In the genomic region with DNA sequence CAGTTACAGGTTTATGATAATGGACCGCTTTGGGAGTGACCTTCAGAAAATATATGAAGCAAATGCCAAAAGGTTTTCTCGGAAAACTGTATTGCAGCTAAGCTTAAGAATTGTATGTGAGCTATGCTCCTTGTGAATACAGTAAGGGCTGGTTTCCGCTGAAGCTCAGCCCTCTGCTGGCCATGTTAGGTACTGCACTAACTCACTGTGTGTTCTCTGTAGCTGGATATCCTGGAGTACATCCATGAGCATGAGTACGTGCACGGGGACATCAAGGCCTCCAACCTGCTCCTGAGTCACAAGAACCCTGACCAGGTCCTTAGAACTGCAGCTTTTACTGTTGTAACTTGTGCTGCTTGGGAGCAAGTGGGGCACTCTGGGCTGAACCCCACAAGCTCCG, we compare ENCODE assay signal across 9 mouse cellular contexts. TPM values are rescaled to one million over a fixed set of nuclear protein-coding genes. Genes with fewer than 3 reads are reported as not detected.
DNase-seq lines count a peak whose midpoint lies in the region; ATAC-seq and TF ChIP-seq lines count a peak whose summit lies in the region.
"Had no signal": no experiment of that assay in that cellular context is flagged by ENCODE, and none has a peak within 500 bp of the region (broad histone marks: within the 10 kb centered on the region; RNA-seq: fewer than 3 reads in every experiment).

No protein-coding gene starts in this region.

- TF ChIP-seq CTCF in G1E (IDR thresholded peaks at IDR 0.05; ENCODE audit: low read depth, low read length) = peak; percentile 100

- peak; percentile 80 for ATAC-seq in G1E (ENCODE audit: extremely low read depth, insufficient number of reproducible peaks, low FRiP score, poor library complexity, severe bottlenecking)

- intact Hi-C loops in heart, postnatal 25 days (cut with DNase I) = loop anchor here (1.0 to 5.0 kb wide), 3 partner anchors 43 to 201 kb away; a partner anchor contains a TSS

- DNase-seq in G1E (ENCODE audit: low spot score) = peak; percentile 63
- DNase-seq in brain, embryonic 18.5 days (ENCODE audit: low read depth, low spot score) = peak; percentile 55
- peak; percentile 75 for DNase-seq in forebrain, embryonic 10.5 days (ENCODE audit: extremely low spot score, low spot score)
- DNase-seq in heart, postnatal 25 days (ENCODE audit: low spot score) = peak; percentile 10
- DNase-seq in layer of hippocampus, postnatal 10 days (ENCODE audit: low spot score in 2 of 2) = peak; percentile 92 to 94
- DNase-seq in lung, postnatal 10 days = peak; percentile 87
- peak; percentile 81 for DNase-seq in retina, postnatal 1 day
- DNase-seq in thymus, postnatal 4 days = peak; percentile 89

- no peak overlapping the region for H3K27ac ChIP-seq in forebrain, embryonic 10.5 days
- H3K27ac ChIP-seq: macrophage had no signal

- peaks cover 18% of the 10 kb centered on the region for H3K4me1 ChIP-seq in G1E (ENCODE audit: insufficient read depth, low read depth, low read length)
- H3K4me1 ChIP-seq in forebrain, embryonic 10.5 days = peaks cover 6% of the 10 kb centered on the region

- H3K27me3 ChIP-seq in G1E (ENCODE audit: insufficient read depth, low read length) = no peaks in the 10 kb centered on the region
- H3K27me3 ChIP-seq in forebrain, embryonic 10.5 days (ENCODE audit: poor library complexity, severe bottlenecking) = no peaks in the 10 kb centered on the region

- H3K4me3 ChIP-seq in G1E (ENCODE audit: low read depth, low read length) = no peak overlapping the region
- no peak overlapping the region for H3K4me3 ChIP-seq in forebrain, embryonic 10.5 days

- H3K9me3 ChIP-seq in G1E (replicated peaks) = no peaks in the 10 kb centered on the region
- no peaks in the 10 kb centered on the region for H3K9me3 ChIP-seq in forebrain, embryonic 10.5 days

- peaks cover 99% of the 10 kb centered on the region for H3K36me3 ChIP-seq in G1E (replicated peaks)
- peaks cover 77% of the 10 kb centered on the region for H3K36me3 ChIP-seq in forebrain, embryonic 10.5 days (replicated peaks)

- 58% methylated on average over 6 of the region's 6 CpGs for WGBS in forebrain, embryonic 10.5 days

RNA-seq across cellular contexts. Expression of a gene that starts 45.8 kb away (rescaled TPM):
- total RNA-seq in G1E (2014; fragmentation: Nextera tagmentation) (184 and 234 TPM in 2 replicates), G1E (2017) (240 and 293 TPM in 2 replicates)
- 85.3 and 89.8 TPM in 2 replicates for polyA plus RNA-seq in G1E (2012)
- polyA plus RNA-seq in forebrain, embryonic 10.5 days (2016; fragmentation: Nextera tagmentation; extraction: Ambion mirVana) = 123 TPM in 2 replicates
- total RNA-seq in heart, postnatal 25 days (2021) = 1 to 10 TPM; 7.5 to 8.6 TPM
- 10 to 100 TPM; 18.8 to 22.1 TPM for total RNA-seq in layer of hippocampus, postnatal 10 days (2021)

Comparison
In these comparisons a context has a peak if more than half of its experiments do, and no peak if none do; other contexts are left out.
1. DNase-seq: peak in every context shown above with its lines; median percentile 93 in layer of hippocampus, postnatal 10 days; 89 in thymus, postnatal 4 days; 87 in lung, postnatal 10 days; 81 in retina, postnatal 1 day; 75 in forebrain, embryonic 10.5 days; 63 in G1E; 55 in brain, embryonic 18.5 days; 10 in heart, postnatal 25 days.
2. RNA of a gene that starts 45.8 kb away (total RNA-seq): 184 to 293 TPM in G1E; 18.8 to 22.1 TPM in layer of hippocampus, postnatal 10 days and 7.5 to 8.6 TPM in heart, postnatal 25 days; every median in the first group is over 4 times any median in the second.